Mouse (Mus musculus) olfactory bulb, adult 2 months (tissue): ENCODE data around the gene Btbd9.

Source experiments
- CTCF ChIP-seq: fragments of 200-500 bp; IDR thresholded peaks from 2 replicates; pipeline ENCODE4 v1.5.1; 2012; ENCODE audit warnings: low read depth, mild to moderate bottlenecking, low read length, moderate library complexity; ENCODE audit not compliant: insufficient read depth
- POLR2A ChIP-seq: fragments of 200-500 bp; IDR thresholded peaks from 2 replicates; pipeline ENCODE4 v1.6.1; 2012; ENCODE audit warnings: mild to moderate bottlenecking, low read depth, low read length, moderate library complexity; ENCODE audit not compliant: insufficient read depth

DNA sequence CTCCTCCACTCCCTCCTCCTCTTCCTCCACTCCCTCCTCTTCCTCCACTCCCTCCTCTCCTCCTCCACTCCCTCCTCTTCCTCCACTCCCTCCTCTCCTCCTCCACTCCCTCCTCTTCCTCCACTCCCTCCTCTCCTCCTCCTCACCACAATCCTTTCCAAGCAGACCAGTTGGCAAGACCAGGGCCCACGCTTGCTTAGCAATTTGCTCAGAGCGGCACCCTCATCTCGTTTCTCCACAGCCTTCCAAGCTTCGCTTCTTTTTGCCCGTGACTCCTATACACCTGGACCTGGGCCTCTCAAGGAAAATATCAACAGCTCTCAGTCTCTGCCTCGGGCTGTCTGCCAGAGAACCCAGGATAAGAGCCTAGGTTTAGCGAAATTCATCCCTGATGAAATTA lies 104.8 kb downstream of the Btbd9 start:
- TF ChIP-seq CTCF (no peak), POLR2A (no peak)
